Mouse (Mus musculus) kidney, postnatal 0 days (tissue): ENCODE data around the gene Ptgr1. TPM values are rescaled to one million over a fixed set of nuclear protein-coding genes. Genes with fewer than 3 reads are reported as not detected.

Source experiments
- ATAC-seq: fragments of 200-750 bp; cut with Nextera tagmentation; replicated peaks from 2 replicates; pipeline ENCODE4 v1.8.0; 2017; ENCODE audit warnings: low read depth, moderate number of reproducible peaks, moderate TSS enrichment, moderate library complexity; ENCODE audit not compliant: low FRiP score
- DNase-seq: peaks from one replicate; pipeline ENCODE4 v3.0.0-alpha.2; 2016; ENCODE audit warnings: low spot score
- H3K27ac ChIP-seq: fragments of 300-500 bp; sonication (generic); 2 replicates; pipeline ENCODE4 v1.5.1; 2014; ENCODE audit warnings: mild to moderate bottlenecking
- H3K27me3 ChIP-seq: fragments of 300-500 bp; sonication (generic); 2 replicates; pipeline ENCODE4 v1.6.1; 2014; ENCODE audit warnings: low read length, mixed read lengths; ENCODE audit not compliant: insufficient read depth
- H3K36me3 ChIP-seq: fragments of 300-500 bp; sonication (generic); 2 replicates; pipeline ENCODE4 v1.6.1; 2014; ENCODE audit warnings: low read length, mixed read lengths; ENCODE audit not compliant: insufficient read depth
- H3K4me1 ChIP-seq: fragments of 300-500 bp; sonication (generic); replicated peaks from 2 replicates; pipeline ENCODE4 v1.6.1; 2014; ENCODE audit warnings: antibody characterized with exemption, low read length, mixed read lengths; ENCODE audit not compliant: insufficient read depth
- H3K4me2 ChIP-seq: fragments of 300-500 bp; sonication (generic); 2 replicates; pipeline ENCODE4 v1.6.1; 2014; ENCODE audit warnings: mild to moderate bottlenecking, low read length, moderate library complexity, mixed read lengths
- H3K4me3 ChIP-seq: fragments of 300-500 bp; sonication (generic); replicated peaks from 2 replicates; pipeline ENCODE4 v1.5.1; 2014; ENCODE audit warnings: low read depth, low read length
- H3K9ac ChIP-seq: fragments of 300-500 bp; sonication (generic); 2 replicates; pipeline ENCODE4 v1.6.1; 2014; ENCODE audit warnings: low read depth, low read length
- H3K9me3 ChIP-seq: fragments of 300-500 bp; sonication (generic); replicated peaks from 2 replicates; pipeline ENCODE4 v1.6.1; 2016; ENCODE audit warnings: low read length, inconsistent platforms, mixed read lengths
- CTCF ChIP-seq: IDR thresholded peaks from 2 replicates; pipeline ENCODE4 v1.5.1; 2016; ENCODE audit warnings: antibody characterized with exemption, low read depth, mild to moderate bottlenecking, moderate library complexity
- WGBS: fragments of 180-500 bp; shearing (Covaris S2); extraction: QIAGEN DNeasy Blood & Tissue Kit; methylation state at CpG from one replicate; pipeline ENCODE4 v1.1.7; 2014; 5-methylcytosine and 5-hydroxymethylcytosine counted together
- polyA plus RNA-seq: library from polyadenylated mRNA; unstranded; fragments of >200 nt; fragmentation: Nextera tagmentation; extraction: Ambion mirVana; gene quantifications from 2 replicates; pipeline ENCODE4 v1.2.1, GENCODE M21; 2015

Gene Ptgr1
- polyA plus RNA-seq, 1 experiment from 2014 or later = 20.6 TPM

DNA sequence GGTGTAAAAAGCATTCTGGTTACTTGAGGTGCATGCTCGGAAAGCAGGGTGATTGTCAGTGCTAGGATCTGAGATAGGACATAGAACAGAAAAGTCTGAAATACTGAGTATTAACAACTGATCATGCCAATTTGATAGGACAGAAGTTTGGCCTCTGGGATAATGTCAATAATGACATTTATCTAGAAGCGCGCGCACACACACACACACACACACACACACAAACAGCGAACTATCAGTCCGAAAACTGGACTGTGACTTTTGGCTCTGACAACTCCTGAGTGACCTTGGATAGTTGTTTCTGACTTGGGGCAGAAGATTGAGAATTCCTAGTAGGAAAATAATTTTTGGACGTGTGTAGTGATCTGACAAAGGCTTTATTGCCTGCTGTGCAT lies 16.9 kb upstream of the Ptgr1 start:
- DNase-seq (no peak), ATAC-seq (no peak)
- Histone ChIP-seq H3K4me3 (peak overlapping the region; percentile 88), H3K4me2 (peak overlapping the region; percentile 91), H3K36me3 (no peaks in the 10 kb centered on the region), H3K9me3 (no peaks in the 10 kb centered on the region), H3K9ac (peak overlapping the region; percentile 89), H3K4me1 (peaks cover 10% of the 10 kb centered on the region), H3K27ac (no peak overlapping the region), H3K27me3 (no peaks in the 10 kb centered on the region)
- 19% methylated on average over 7 of the region's 7 CpGs for WGBS
- no peak for TF ChIP-seq CTCF

DNA sequence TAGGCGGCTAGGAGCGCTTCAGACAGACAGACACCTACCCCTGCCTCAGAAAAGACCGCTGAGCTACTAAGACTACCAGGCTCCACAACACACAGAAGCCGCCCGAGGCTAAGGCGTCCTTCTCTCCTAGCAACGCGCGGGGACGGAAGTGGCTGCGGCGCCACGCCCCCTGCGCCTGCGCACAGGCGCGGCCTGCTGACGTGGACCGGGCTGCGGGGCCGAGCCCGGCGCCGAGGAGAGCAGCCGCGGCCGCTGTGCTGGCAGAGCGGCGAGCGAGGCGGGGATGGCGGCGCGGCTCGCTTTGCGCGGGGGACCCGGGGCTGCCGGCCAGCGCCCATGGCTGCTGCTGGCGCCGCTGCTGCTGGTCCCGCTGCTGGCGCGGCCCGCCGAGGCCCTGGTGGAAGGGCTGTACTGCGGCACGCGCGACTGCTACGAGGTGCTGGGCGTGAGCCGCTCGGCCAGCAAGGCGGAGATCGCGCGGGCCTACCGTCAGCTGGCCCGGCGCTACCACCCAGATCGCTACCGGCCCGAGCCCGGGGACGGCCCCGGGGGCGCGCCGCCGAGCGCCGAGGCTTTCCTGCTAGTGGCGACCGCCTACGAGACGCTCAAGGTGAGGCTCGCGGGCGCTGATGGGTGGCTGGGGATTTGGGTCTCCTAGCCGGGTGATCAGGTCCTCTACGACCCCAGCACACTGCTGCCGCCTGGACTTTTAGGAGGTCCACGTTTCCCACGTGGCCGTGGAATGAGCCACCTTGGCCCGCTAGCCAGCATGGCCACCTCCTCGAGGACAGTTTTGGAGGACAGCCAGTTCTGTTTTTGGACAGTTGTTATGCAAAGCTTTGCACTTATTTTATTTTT lies 16.3 kb upstream of the Ptgr1 start, which contains the start of gene Gm20503:
TSS of gene Gm20503 (plus strand) at position 263 of the 858 bp plus-strand sequence.
- Histone ChIP-seq H3K4me2 (peak within 1 kb of the TSS; percentile 91), H3K4me1 (peaks cover 10% of the 10 kb centered on the region), H3K27me3 (no peaks in the 10 kb centered on the region), H3K9me3 (no peaks in the 10 kb centered on the region), H3K27ac (peak within 1 kb of the TSS; percentile 92), H3K36me3 (no peaks in the 10 kb centered on the region), H3K4me3 (peak within 1 kb of the TSS; percentile 88), H3K9ac (peak within 1 kb of the TSS; percentile 89)
- peak; percentile 95 for DNase-seq
- no peak for TF ChIP-seq CTCF
- under 1% methylated on average over 83 of the region's 89 CpGs for WGBS
- peak; percentile 96 for ATAC-seq

DNA sequence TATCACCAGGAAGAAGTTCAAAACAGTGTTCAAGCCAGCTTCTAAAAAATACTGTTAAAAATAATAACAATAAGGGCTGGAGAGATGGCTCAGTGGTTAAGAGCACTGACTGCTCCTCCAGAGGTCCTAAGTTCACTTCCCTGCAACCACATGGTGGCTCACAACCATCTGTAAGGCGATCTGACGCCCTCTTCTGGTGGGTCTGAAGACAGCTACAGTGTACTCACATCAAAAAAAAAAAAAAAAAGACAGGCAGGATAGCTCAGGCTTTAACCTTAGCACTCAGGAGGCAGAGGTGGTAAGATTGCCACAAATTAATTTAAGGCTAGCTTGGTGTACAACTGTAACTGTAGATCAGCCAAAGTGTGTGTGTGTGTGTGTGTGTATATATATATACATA lies 13.7 kb upstream of the Ptgr1 start:
- H3K27ac ChIP-seq = no peak overlapping the region
- WGBS = 2% methylated on average over 2 of the region's 2 CpGs
- no peak overlapping the region for H3K4me3 ChIP-seq
- no peak overlapping the region for H3K4me2 ChIP-seq
- TF ChIP-seq CTCF = peak; percentile 63
- ATAC-seq (no peak), DNase-seq (no peak)
- no peaks in the 10 kb centered on the region for H3K9me3 ChIP-seq
- H3K4me1 ChIP-seq = peaks cover 10% of the 10 kb centered on the region
- H3K9ac ChIP-seq = no peak overlapping the region
- H3K36me3 ChIP-seq = no peaks in the 10 kb centered on the region
- no peaks in the 10 kb centered on the region for H3K27me3 ChIP-seq

DNA sequence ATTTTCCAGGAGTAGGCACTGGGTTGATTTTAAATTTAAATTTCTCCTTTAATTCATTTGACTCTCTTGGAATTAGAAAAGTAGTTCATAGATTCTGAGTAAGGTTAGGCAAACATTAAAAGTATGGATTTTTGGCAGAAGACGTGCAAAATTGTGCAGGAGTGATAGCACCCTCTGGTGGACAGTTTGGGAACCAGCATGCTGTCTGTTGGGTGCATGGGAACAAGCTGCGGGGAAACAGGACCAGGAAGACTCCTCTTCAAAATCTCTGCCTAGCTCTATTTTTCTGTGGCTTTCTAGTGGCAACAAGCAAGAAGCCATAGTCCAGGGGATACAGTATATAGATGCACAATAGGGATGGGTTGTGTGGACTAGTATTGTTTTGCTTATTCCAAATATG lies 12.8 kb upstream of the Ptgr1 start:
- H3K36me3 ChIP-seq = no peaks in the 10 kb centered on the region
- no peaks in the 10 kb centered on the region for H3K27me3 ChIP-seq
- H3K9me3 ChIP-seq = no peaks in the 10 kb centered on the region
- H3K4me1 ChIP-seq = peaks cover 8% of the 10 kb centered on the region
- no peak for ATAC-seq
- WGBS = 5% methylated on average over 2 of the region's 2 CpGs
- H3K4me3 ChIP-seq = no peak overlapping the region
- H3K27ac ChIP-seq = no peak overlapping the region
- TF ChIP-seq CTCF = peak; percentile 95
- peak; percentile 84 for DNase-seq
- no peak overlapping the region for H3K4me2 ChIP-seq
- H3K9ac ChIP-seq = no peak overlapping the region

DNA sequence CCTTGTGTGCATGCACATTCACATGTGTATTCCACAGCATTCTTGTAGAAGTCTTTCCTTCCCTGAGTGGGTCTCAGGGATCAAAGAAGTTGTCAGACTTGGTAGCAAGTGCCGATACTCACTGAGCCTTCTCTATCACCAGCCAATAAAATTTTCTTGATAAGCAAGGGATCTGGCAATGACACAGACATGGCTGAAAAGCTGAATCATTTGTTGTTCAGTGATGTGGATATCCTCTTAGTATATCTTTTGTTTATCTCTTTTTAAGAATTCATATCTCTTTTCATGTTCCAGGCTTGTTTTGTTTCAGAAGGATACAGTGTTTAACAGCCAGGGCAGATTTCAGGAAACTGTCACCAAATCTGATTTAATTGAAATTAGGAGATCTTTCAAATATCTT lies 11.8 kb upstream of the Ptgr1 start:
- H3K4me1 ChIP-seq = no peaks in the 10 kb centered on the region
- 85% methylated on average over 1 of the region's 1 CpGs for WGBS
- no peak overlapping the region for H3K4me2 ChIP-seq
- H3K4me3 ChIP-seq = no peak overlapping the region
- ATAC-seq = no peak
- H3K27ac ChIP-seq = no peak overlapping the region
- no peak for DNase-seq
- no peaks in the 10 kb centered on the region for H3K9me3 ChIP-seq
- no peaks in the 10 kb centered on the region for H3K36me3 ChIP-seq
- no peak overlapping the region for H3K9ac ChIP-seq
- no peaks in the 10 kb centered on the region for H3K27me3 ChIP-seq
- TF ChIP-seq CTCF = no peak

DNA sequence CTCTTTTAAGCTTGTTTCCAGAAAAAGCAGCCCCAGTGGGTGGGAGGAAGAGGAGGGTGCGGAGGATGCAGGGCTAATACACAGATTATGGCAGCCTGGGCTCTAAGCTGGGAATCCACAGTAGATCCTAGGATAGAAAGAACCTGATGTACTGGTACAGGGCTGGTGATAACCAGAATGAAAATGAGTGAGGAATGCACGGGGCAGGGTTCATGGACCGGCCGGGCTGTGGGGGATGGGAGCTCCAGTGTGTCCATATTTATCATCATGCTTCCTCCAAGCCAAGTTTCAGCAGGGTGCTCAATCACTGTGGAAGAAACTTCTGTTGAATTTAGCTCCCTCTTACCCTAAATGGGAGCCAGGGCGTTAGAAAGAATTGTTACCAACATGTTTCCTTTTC lies 10.2 kb upstream of the Ptgr1 start:
- Histone ChIP-seq H3K9me3 (no peaks in the 10 kb centered on the region), H3K36me3 (no peaks in the 10 kb centered on the region), H3K4me2 (no peak overlapping the region), H3K27ac (no peak overlapping the region), H3K4me3 (no peak overlapping the region), H3K4me1 (no peaks in the 10 kb centered on the region), H3K9ac (no peak overlapping the region), H3K27me3 (no peaks in the 10 kb centered on the region)
- DNase-seq = peak; percentile 40
- no peak for ATAC-seq
- WGBS = 62% methylated on average over 5 of the region's 5 CpGs
- no peak for TF ChIP-seq CTCF
